Mouse (Mus musculus): Measurements from ENCODE around the gene Pxk. TPM values are rescaled to one million over a fixed set of nuclear protein-coding genes. Genes with fewer than 3 reads are reported as not detected.

Gene Pxk
- polyA plus RNA-seq, 1 experiment from 2014 or later: 12.4 TPM

- Histone ChIP-seq H3K9me3 (replicated peaks; ENCODE audit: control insufficient read depth, low read length) (no peaks in the 10 kb centered on the region), H3K4me2 (ENCODE audit: low read depth, low read length) (no peak overlapping the region), H3K4me3 (ENCODE audit: low read depth, low read length) (no peak overlapping the region), H3K27me3 (ENCODE audit: control insufficient read depth, insufficient read depth, low read depth, low read length) (no peaks in the 10 kb centered on the region), H3K27ac (ENCODE audit: low read length) (no peak overlapping the region), H3K36me3 (ENCODE audit: control insufficient read depth, insufficient read depth) (no peaks in the 10 kb centered on the region), H3K4me1 (ENCODE audit: control insufficient read depth, low read depth, low read length) (no peaks in the 10 kb centered on the region), H3K9ac (ENCODE audit: low read depth, low read length) (no peak overlapping the region)
- WGBS (ENCODE audit: insufficient replicate concordance): 77% methylated on average over 8 of the region's 8 CpGs
- no peak for ATAC-seq (ENCODE audit: low read depth)
These were observed 14.0 kb downstream of the Pxk start for GRCm38 (mm10) chr14:8112036-8112435.

GRCm38 (mm10) chr14:8113616-8114015, 15.6 kb downstream of the Pxk start:
- H3K27me3 ChIP-seq (ENCODE audit: control insufficient read depth, insufficient read depth, low read depth, low read length): no peaks in the 10 kb centered on the region
- WGBS (ENCODE audit: insufficient replicate concordance): 72% methylated on average over 2 of the region's 2 CpGs
- no peak overlapping the region for H3K4me3 ChIP-seq (ENCODE audit: low read depth, low read length)
- H3K36me3 ChIP-seq (ENCODE audit: control insufficient read depth, insufficient read depth): no peaks in the 10 kb centered on the region
- no peak overlapping the region for H3K4me2 ChIP-seq (ENCODE audit: low read depth, low read length)
- no peak overlapping the region for H3K9ac ChIP-seq (ENCODE audit: low read depth, low read length)
- no peaks in the 10 kb centered on the region for H3K9me3 ChIP-seq (replicated peaks; ENCODE audit: control insufficient read depth, low read length)
- ATAC-seq (ENCODE audit: low read depth): no peak
- H3K27ac ChIP-seq (ENCODE audit: low read length): no peak overlapping the region
- no peaks in the 10 kb centered on the region for H3K4me1 ChIP-seq (ENCODE audit: control insufficient read depth, low read depth, low read length)

- H3K4me3 ChIP-seq (ENCODE audit: low read depth, low read length): no peak overlapping the region
- H3K4me1 ChIP-seq (ENCODE audit: control insufficient read depth, low read depth, low read length): no peaks in the 10 kb centered on the region
- no peak overlapping the region for H3K9ac ChIP-seq (ENCODE audit: low read depth, low read length)
- no peaks in the 10 kb centered on the region for H3K27me3 ChIP-seq (ENCODE audit: control insufficient read depth, insufficient read depth, low read depth, low read length)
- WGBS (ENCODE audit: insufficient replicate concordance): 54% methylated on average over 3 of the region's 3 CpGs
- H3K4me2 ChIP-seq (ENCODE audit: low read depth, low read length): no peak overlapping the region
- no peaks in the 10 kb centered on the region for H3K9me3 ChIP-seq (replicated peaks; ENCODE audit: control insufficient read depth, low read length)
- H3K36me3 ChIP-seq (ENCODE audit: control insufficient read depth, insufficient read depth): no peaks in the 10 kb centered on the region
- no peak overlapping the region for H3K27ac ChIP-seq (ENCODE audit: low read length)
- no peak for ATAC-seq (ENCODE audit: low read depth)
These were observed 16.3 kb downstream of the Pxk start for GRCm38 (mm10) chr14:8114306-8114705.

DNA sequence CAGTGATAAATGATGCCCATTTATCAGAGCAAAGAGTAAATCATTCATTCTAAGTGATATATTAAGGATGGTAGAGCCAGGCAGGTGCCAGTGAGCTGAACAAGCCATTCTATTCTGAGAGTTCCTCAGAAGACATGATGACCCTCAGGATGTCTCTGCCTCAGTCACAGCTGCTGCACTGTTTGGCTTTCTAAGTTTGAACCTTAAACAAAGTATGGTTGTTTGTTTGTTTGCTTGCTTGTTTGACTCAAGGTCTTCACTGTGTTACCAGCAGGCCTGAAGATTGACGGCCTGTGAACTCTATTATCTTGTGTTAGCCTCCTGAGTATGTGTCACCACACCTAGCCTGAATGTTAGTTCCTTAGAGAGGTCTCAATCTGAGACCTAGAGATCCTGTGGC, 16.7 kb downstream of the Pxk start:
- H3K4me1 ChIP-seq (ENCODE audit: control insufficient read depth, low read depth, low read length): no peaks in the 10 kb centered on the region
- no peak overlapping the region for H3K9ac ChIP-seq (ENCODE audit: low read depth, low read length)
- no peak for ATAC-seq (ENCODE audit: low read depth)
- no peaks in the 10 kb centered on the region for H3K36me3 ChIP-seq (ENCODE audit: control insufficient read depth, insufficient read depth)
- no peak overlapping the region for H3K27ac ChIP-seq (ENCODE audit: low read length)
- H3K4me3 ChIP-seq (ENCODE audit: low read depth, low read length): no peak overlapping the region
- no peaks in the 10 kb centered on the region for H3K9me3 ChIP-seq (replicated peaks; ENCODE audit: control insufficient read depth, low read length)
- no peaks in the 10 kb centered on the region for H3K27me3 ChIP-seq (ENCODE audit: control insufficient read depth, insufficient read depth, low read depth, low read length)
- H3K4me2 ChIP-seq (ENCODE audit: low read depth, low read length): no peak overlapping the region
- 46% methylated on average over 1 of the region's 1 CpGs for WGBS (ENCODE audit: insufficient replicate concordance)

- Histone ChIP-seq H3K4me2 (ENCODE audit: low read depth, low read length) (no peak overlapping the region), H3K9ac (ENCODE audit: low read depth, low read length) (no peak overlapping the region), H3K27me3 (ENCODE audit: control insufficient read depth, insufficient read depth, low read depth, low read length) (no peaks in the 10 kb centered on the region), H3K27ac (ENCODE audit: low read length) (no peak overlapping the region), H3K4me3 (ENCODE audit: low read depth, low read length) (no peak overlapping the region), H3K36me3 (ENCODE audit: control insufficient read depth, insufficient read depth) (no peaks in the 10 kb centered on the region; the same call in 1 of the 2 replicates), H3K4me1 (ENCODE audit: control insufficient read depth, low read depth, low read length) (no peaks in the 10 kb centered on the region), H3K9me3 (replicated peaks; ENCODE audit: control insufficient read depth, low read length) (no peaks in the 10 kb centered on the region)
- WGBS (ENCODE audit: insufficient replicate concordance): 56% methylated on average over 4 of the region's 4 CpGs
- no peak for ATAC-seq (ENCODE audit: low read depth)
These were observed 17.8 kb downstream of the Pxk start for GRCm38 (mm10) chr14:8115772-8116171.

GRCm38 (mm10) chr14:8117371-8117770, 19.4 kb downstream of the Pxk start:
- WGBS (ENCODE audit: insufficient replicate concordance): 58% methylated on average over 2 of the region's 2 CpGs

DNA sequence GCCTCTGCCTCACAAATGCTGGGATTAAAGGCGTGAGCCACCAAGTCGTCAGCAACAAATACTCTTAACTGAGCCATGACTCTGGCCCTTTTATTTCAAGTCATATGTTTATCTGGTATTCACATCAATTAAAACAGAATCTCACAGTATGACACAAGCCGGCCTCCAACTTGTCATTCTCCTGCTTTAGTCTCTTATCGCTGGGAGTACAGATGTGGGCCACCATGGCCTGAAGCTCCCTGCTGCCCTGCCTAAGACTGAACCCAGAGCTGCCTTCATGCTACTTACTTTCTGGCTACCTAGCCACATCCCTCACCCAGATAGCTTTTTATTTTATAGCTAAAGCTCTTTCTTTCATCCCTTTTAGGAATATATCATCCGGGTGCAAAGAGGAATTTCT, 21.4 kb downstream of the Pxk start:
- Histone ChIP-seq H3K27ac (ENCODE audit: low read length) (no peak overlapping the region), H3K36me3 (ENCODE audit: control insufficient read depth, insufficient read depth) (peaks cover 2% of the 10 kb centered on the region; the same call in 1 of the 2 replicates), H3K4me1 (ENCODE audit: control insufficient read depth, low read depth, low read length) (no peaks in the 10 kb centered on the region; the same call in 1 of the 2 replicates), H3K9me3 (replicated peaks; ENCODE audit: control insufficient read depth, low read length) (no peaks in the 10 kb centered on the region), H3K4me3 (ENCODE audit: low read depth, low read length) (no peak overlapping the region), H3K9ac (ENCODE audit: low read depth, low read length) (no peak overlapping the region), H3K27me3 (ENCODE audit: control insufficient read depth, insufficient read depth, low read depth, low read length) (no peaks in the 10 kb centered on the region), H3K4me2 (ENCODE audit: low read depth, low read length) (no peak overlapping the region)
- 68% methylated on average over 5 of the region's 5 CpGs for WGBS (ENCODE audit: insufficient replicate concordance)
- ATAC-seq (ENCODE audit: low read depth): no peak

More at GRCm38 (mm10) chr14:8117371-8117770, 19.4 kb downstream of the Pxk start:
- no peak overlapping the region for H3K27ac ChIP-seq (ENCODE audit: low read length)
- no peak overlapping the region for H3K9ac ChIP-seq (ENCODE audit: low read depth, low read length)
- no peaks in the 10 kb centered on the region; the same call in 1 of the 2 replicates for H3K36me3 ChIP-seq (ENCODE audit: control insufficient read depth, insufficient read depth)
- no peaks in the 10 kb centered on the region for H3K9me3 ChIP-seq (replicated peaks; ENCODE audit: control insufficient read depth, low read length)
- H3K4me1 ChIP-seq (ENCODE audit: control insufficient read depth, low read depth, low read length): no peaks in the 10 kb centered on the region
- ATAC-seq (ENCODE audit: low read depth): no peak
- no peak overlapping the region for H3K4me2 ChIP-seq (ENCODE audit: low read depth, low read length)
- no peak overlapping the region for H3K4me3 ChIP-seq (ENCODE audit: low read depth, low read length)
- H3K27me3 ChIP-seq (ENCODE audit: control insufficient read depth, insufficient read depth, low read depth, low read length): no peaks in the 10 kb centered on the region

DNA sequence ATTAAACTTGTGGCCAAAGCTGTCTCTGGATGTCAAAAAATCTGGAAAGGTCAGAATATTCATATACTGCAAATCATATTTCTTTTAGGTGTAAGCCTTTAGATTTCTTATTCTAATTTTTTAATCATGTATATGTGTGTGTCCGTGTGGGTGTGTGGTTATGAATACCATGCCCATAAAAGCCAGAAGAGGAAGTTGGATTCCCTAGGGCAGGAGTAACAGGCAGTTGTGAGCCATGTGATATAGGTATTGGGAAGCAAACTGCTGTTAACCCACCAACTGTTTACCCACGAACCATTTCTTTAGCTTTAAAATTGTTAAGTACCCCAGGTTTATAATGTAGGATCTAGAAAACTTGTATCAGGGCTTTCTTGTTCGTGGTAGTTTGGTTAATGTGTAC, 21.9 kb downstream of the Pxk start:
- H3K27me3 ChIP-seq (ENCODE audit: control insufficient read depth, insufficient read depth, low read depth, low read length): no peaks in the 10 kb centered on the region
- H3K9me3 ChIP-seq (replicated peaks; ENCODE audit: control insufficient read depth, low read length): no peaks in the 10 kb centered on the region
- no peak overlapping the region for H3K9ac ChIP-seq (ENCODE audit: low read depth, low read length)
- 50% methylated on average over 3 of the region's 3 CpGs for WGBS (ENCODE audit: insufficient replicate concordance)
- H3K4me1 ChIP-seq (ENCODE audit: control insufficient read depth, low read depth, low read length): no peaks in the 10 kb centered on the region; the same call in 1 of the 2 replicates
- no peak overlapping the region for H3K4me2 ChIP-seq (ENCODE audit: low read depth, low read length)
- no peak for ATAC-seq (ENCODE audit: low read depth)
- H3K4me3 ChIP-seq (ENCODE audit: low read depth, low read length): no peak overlapping the region
- no peak overlapping the region for H3K27ac ChIP-seq (ENCODE audit: low read length)
- peaks cover 2% of the 10 kb centered on the region; the same call in 1 of the 2 replicates for H3K36me3 ChIP-seq (ENCODE audit: control insufficient read depth, insufficient read depth)

DNA sequence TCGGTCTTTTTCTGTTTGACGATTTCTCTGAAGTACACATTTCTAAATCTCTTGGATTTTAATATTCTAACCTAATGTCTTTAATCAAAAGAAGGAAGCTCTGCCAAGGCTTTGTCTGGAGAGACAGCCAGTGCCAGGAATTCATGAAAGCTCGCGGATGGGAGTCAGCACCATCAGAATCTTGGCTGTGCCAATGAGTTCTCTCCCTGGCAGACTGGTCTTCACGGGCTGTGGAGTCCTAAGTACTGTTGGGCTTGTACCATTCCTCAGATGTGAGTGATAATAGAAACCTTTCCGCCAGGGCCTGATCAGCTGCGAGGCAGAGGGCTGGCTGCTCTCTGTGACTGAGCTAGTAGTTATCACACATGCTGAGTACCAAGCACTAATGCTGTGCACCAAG, 25.1 kb downstream of the Pxk start:
- Histone ChIP-seq H3K27me3 (ENCODE audit: control insufficient read depth, insufficient read depth, low read depth, low read length) (no peaks in the 10 kb centered on the region), H3K36me3 (ENCODE audit: control insufficient read depth, insufficient read depth) (peaks cover 2% of the 10 kb centered on the region; the same call in 1 of the 2 replicates), H3K27ac (ENCODE audit: low read length) (no peak overlapping the region), H3K4me2 (ENCODE audit: low read depth, low read length) (no peak overlapping the region), H3K9ac (ENCODE audit: low read depth, low read length) (no peak overlapping the region), H3K4me1 (ENCODE audit: control insufficient read depth, low read depth, low read length) (no peaks in the 10 kb centered on the region; the same call in 1 of the 2 replicates), H3K4me3 (ENCODE audit: low read depth, low read length) (no peak overlapping the region), H3K9me3 (replicated peaks; ENCODE audit: control insufficient read depth, low read length) (no peaks in the 10 kb centered on the region)
- 73% methylated on average over 7 of the region's 7 CpGs for WGBS (ENCODE audit: insufficient replicate concordance)
- no peak for ATAC-seq (ENCODE audit: low read depth)
